Mouse (Mus musculus): ENCODE results near the gene Cux1. TPM values are rescaled to one million over a fixed set of nuclear protein-coding genes. Genes with fewer than 3 reads are reported as not detected.

The Cux1 gene
- polyA plus RNA-seq, 1 experiment = 284 TPM

GRCm38 (mm10) chr5:136563104-136563503, 4.2 kb downstream of the Cux1 start:
- WGBS = 80% methylated on average over 4 of the region's 4 CpGs
- H3K4me3 ChIP-seq (ENCODE audit: insufficient read depth, low read depth, low read length) = no peak overlapping the region
- H3K27ac ChIP-seq (ENCODE audit: insufficient read depth, low read depth, low read length) = no peak overlapping the region
- peaks cover 9% of the 10 kb centered on the region for H3K4me1 ChIP-seq (ENCODE audit: control insufficient read depth, insufficient read depth, low read length)
- TF ChIP-seq CTCF (IDR thresholded peaks at IDR 0.05; ENCODE audit: insufficient read depth, low read depth, low read length) = no peak
- TF ChIP-seq POLR2A (IDR thresholded peaks at IDR 0.05; ENCODE audit: insufficient read depth, low read depth, low read length) = no peak

- Histone ChIP-seq H3K4me3 (ENCODE audit: insufficient read depth, low read depth, low read length) (no peak overlapping the region), H3K4me1 (ENCODE audit: control insufficient read depth, insufficient read depth, low read length) (peaks cover 12% of the 10 kb centered on the region), H3K27ac (ENCODE audit: insufficient read depth, low read depth, low read length) (no peak overlapping the region)
- 85% methylated on average over 1 of the region's 1 CpGs for WGBS
- no peak for TF ChIP-seq POLR2A (IDR thresholded peaks at IDR 0.05; ENCODE audit: insufficient read depth, low read depth, low read length)
- TF ChIP-seq CTCF (IDR thresholded peaks at IDR 0.05; ENCODE audit: insufficient read depth, low read depth, low read length) = no peak
Measured at GRCm38 (mm10) chr5:136562212-136562611, 5.1 kb downstream of the Cux1 start.

- 85% methylated on average over 1 of the region's 1 CpGs for WGBS
- Histone ChIP-seq H3K4me1 (ENCODE audit: control insufficient read depth, insufficient read depth, low read length) (peaks cover 16% of the 10 kb centered on the region), H3K4me3 (ENCODE audit: insufficient read depth, low read depth, low read length) (no peak overlapping the region), H3K27ac (ENCODE audit: insufficient read depth, low read depth, low read length) (no peak overlapping the region)
- TF ChIP-seq POLR2A (IDR thresholded peaks at IDR 0.05; ENCODE audit: insufficient read depth, low read depth, low read length) (no peak), CTCF (IDR thresholded peaks at IDR 0.05; ENCODE audit: insufficient read depth, low read depth, low read length) (no peak)
Measured at GRCm38 (mm10) chr5:136561641-136562040, 5.6 kb downstream of the Cux1 start.

- peaks cover 23% of the 10 kb centered on the region for H3K4me1 ChIP-seq (ENCODE audit: control insufficient read depth, insufficient read depth, low read length)
- 71% methylated on average over 7 of the region's 7 CpGs for WGBS
Measured at GRCm38 (mm10) chr5:136560656-136561055, 6.6 kb downstream of the Cux1 start.

GRCm38 (mm10) chr5:136557446-136557845, 9.8 kb downstream of the Cux1 start:
- Histone ChIP-seq H3K27ac (ENCODE audit: insufficient read depth, low read depth, low read length) (no peak overlapping the region), H3K4me3 (ENCODE audit: insufficient read depth, low read depth, low read length) (no peak overlapping the region), H3K4me1 (ENCODE audit: control insufficient read depth, insufficient read depth, low read length) (peaks cover 25% of the 10 kb centered on the region)
- 88% methylated on average over 4 of the region's 4 CpGs for WGBS
- TF ChIP-seq CTCF (IDR thresholded peaks at IDR 0.05; ENCODE audit: insufficient read depth, low read depth, low read length) = no peak
- no peak for TF ChIP-seq POLR2A (IDR thresholded peaks at IDR 0.05; ENCODE audit: insufficient read depth, low read depth, low read length)

More at GRCm38 (mm10) chr5:136560656-136561055, 6.6 kb downstream of the Cux1 start:
- H3K27ac ChIP-seq (ENCODE audit: insufficient read depth, low read depth, low read length) = no peak overlapping the region
- no peak overlapping the region for H3K4me3 ChIP-seq (ENCODE audit: insufficient read depth, low read depth, low read length)
- no peak for TF ChIP-seq POLR2A (IDR thresholded peaks at IDR 0.05; ENCODE audit: insufficient read depth, low read depth, low read length)
- TF ChIP-seq CTCF (IDR thresholded peaks at IDR 0.05; ENCODE audit: insufficient read depth, low read depth, low read length) = no peak

GRCm38 (mm10) chr5:136556328-136557262, 10.7 kb downstream of the Cux1 start:
- H3K4me1 ChIP-seq (ENCODE audit: control insufficient read depth, insufficient read depth, low read length) = peaks cover 31% of the 10 kb centered on the region
- H3K27ac ChIP-seq (ENCODE audit: insufficient read depth, low read depth, low read length) = no peak overlapping the region
- WGBS = 66% methylated on average over 14 of the region's 14 CpGs
- H3K4me3 ChIP-seq (ENCODE audit: insufficient read depth, low read depth, low read length) = no peak overlapping the region
- TF ChIP-seq POLR2A (IDR thresholded peaks at IDR 0.05; ENCODE audit: insufficient read depth, low read depth, low read length) (no peak), CTCF (IDR thresholded peaks at IDR 0.05; ENCODE audit: insufficient read depth, low read depth, low read length) (no peak)

GRCm38 (mm10) chr5:136555703-136556102, 11.6 kb downstream of the Cux1 start:
- Histone ChIP-seq H3K4me1 (ENCODE audit: control insufficient read depth, insufficient read depth, low read length) (peaks cover 33% of the 10 kb centered on the region), H3K27ac (ENCODE audit: insufficient read depth, low read depth, low read length) (peak overlapping the region; percentile 40; the same call in 1 of the 2 replicates), H3K4me3 (ENCODE audit: insufficient read depth, low read depth, low read length) (no peak overlapping the region)
- WGBS = 21% methylated on average over 5 of the region's 5 CpGs
- TF ChIP-seq CTCF (IDR thresholded peaks at IDR 0.05; ENCODE audit: insufficient read depth, low read depth, low read length) (no peak), POLR2A (IDR thresholded peaks at IDR 0.05; ENCODE audit: insufficient read depth, low read depth, low read length) (no peak)

GRCm38 (mm10) chr5:136552832-136553231, 14.5 kb downstream of the Cux1 start:
- TF ChIP-seq CTCF (IDR thresholded peaks at IDR 0.05; ENCODE audit: insufficient read depth, low read depth, low read length) = no peak
- no peak for TF ChIP-seq POLR2A (IDR thresholded peaks at IDR 0.05; ENCODE audit: insufficient read depth, low read depth, low read length)
- Histone ChIP-seq H3K4me1 (ENCODE audit: control insufficient read depth, insufficient read depth, low read length) (peaks cover 27% of the 10 kb centered on the region), H3K4me3 (ENCODE audit: insufficient read depth, low read depth, low read length) (no peak overlapping the region), H3K27ac (ENCODE audit: insufficient read depth, low read depth, low read length) (no peak overlapping the region)

- Histone ChIP-seq H3K4me1 (ENCODE audit: control insufficient read depth, insufficient read depth, low read length) (peaks cover 24% of the 10 kb centered on the region), H3K4me3 (ENCODE audit: insufficient read depth, low read depth, low read length) (no peak overlapping the region), H3K27ac (ENCODE audit: insufficient read depth, low read depth, low read length) (no peak overlapping the region)
- TF ChIP-seq CTCF (IDR thresholded peaks at IDR 0.05; ENCODE audit: insufficient read depth, low read depth, low read length) (no peak), POLR2A (IDR thresholded peaks at IDR 0.05; ENCODE audit: insufficient read depth, low read depth, low read length) (no peak)
- 81% methylated on average over 3 of the region's 3 CpGs for WGBS
Measured at GRCm38 (mm10) chr5:136552093-136552492, 15.2 kb downstream of the Cux1 start.

Data from olfactory bulb, adult 2 months (tissue).